Mouse (Mus musculus) natural killer cell, adult 2 months (primary cell): ENCODE data around the gene Ccl27a.

Source experiments
- DNase-seq, 2 experiments: peaks; one replicate each; pipeline ENCODE4 v3.0.0; 2022; ENCODE audit warnings: low spot score in 2 of 2

Ccl27a gene

GRCm38 (mm10) chr4:41755338-41756305 lies 18.4 kb downstream of the Ccl27a start, which contains the start of gene Sigmar1:
Gene Sigmar1, minus strand, starts transcription at chr4:41756157.
- DNase-seq: peak; percentile 85 to 91

GRCm38 (mm10) chr4:41754797-41755337 lies 19.2 kb downstream of the Ccl27a start, which contains the start of gene Galt:
Gene Galt, plus strand, starts transcription at chr4:41755228.
- DNase-seq: no peak

GRCm38 (mm10) chr4:41745021-41745420 lies 29.0 kb downstream of the Ccl27a start:
- no peak for DNase-seq

GRCm38 (mm10) chr4:41744131-41744530 lies 29.9 kb downstream of the Ccl27a start:
- DNase-seq: no peak

- peak; percentile 89 to 92 for DNase-seq
Measured at GRCm38 (mm10) chr4:41741158-41741560, 32.9 kb downstream of the Ccl27a start.

- peak in 1 of 2 experiments; percentile 22 for DNase-seq
Measured at GRCm38 (mm10) chr4:41740380-41741157, 33.5 kb downstream of the Ccl27a start.

- DNase-seq: no peak
Measured at GRCm38 (mm10) chr4:41739260-41739659, 34.8 kb downstream of the Ccl27a start.

- no peak for DNase-seq
Measured at GRCm38 (mm10) chr4:41738256-41738603, 35.8 kb downstream of the Ccl27a start.

- peak; percentile 71 to 81 for DNase-seq
Measured at GRCm38 (mm10) chr4:41737602-41738255, 36.3 kb downstream of the Ccl27a start.

- DNase-seq: no peak
Measured at GRCm38 (mm10) chr4:41731052-41731765, 42.8 kb downstream of the Ccl27a start, which contains the start of gene Arid3c. Gene Arid3c, minus strand, starts transcription at chr4:41731142.

GRCm38 (mm10) chr4:41726826-41727621 lies 47.0 kb downstream of the Ccl27a start:
- no peak for DNase-seq

GRCm38 (mm10) chr4:41722918-41723351 lies 51.1 kb downstream of the Ccl27a start, which contains the start of gene Dctn3:
Gene Dctn3, minus strand, starts transcription at chr4:41723170.
- peak; percentile 86 to 88 for DNase-seq
